Mouse (Mus musculus) hindbrain, embryonic 14.5 days (tissue): ENCODE data around the gene Cfc1. TPM values are rescaled to one million over a fixed set of nuclear protein-coding genes. Genes with fewer than 3 reads are reported as not detected.
A peak's percentile ranks its signal among the peaks of the same experiment; 100 is the strongest.
"Not testable (repeated sequence)": the region's sequence is repeated elsewhere in the genome, so short reads cannot be mapped to it uniquely, and the experiment has no call there.

Source experiments
- ATAC-seq: fragments of 200-750 bp; cut with Nextera tagmentation; 2 replicates; pipeline ENCODE4 v1.8.0; 2017; ENCODE audit warnings: moderate number of reproducible peaks, mild to moderate bottlenecking, moderate TSS enrichment, moderate library complexity; ENCODE audit not compliant: low FRiP score
- DNase-seq: peaks from one replicate; pipeline ENCODE4 v3.0.0-alpha.2; 2015; ENCODE audit warnings: low spot score
- H3K27ac ChIP-seq: fragments of 300-500 bp; sonication (generic); 2 replicates; pipeline ENCODE4 v1.5.1; 2014; ENCODE audit warnings: mild to moderate bottlenecking, moderate library complexity
- H3K27me3 ChIP-seq: fragments of 300-500 bp; sonication (generic); 2 replicates; pipeline ENCODE4 v1.6.1; 2014; ENCODE audit warnings: mild to moderate bottlenecking, low read length, mixed read lengths; ENCODE audit not compliant: control insufficient read depth, insufficient read depth
- H3K36me3 ChIP-seq: fragments of 300-500 bp; sonication (generic); replicated peaks from 2 replicates; pipeline ENCODE4 v1.6.1; 2014; ENCODE audit not compliant: control insufficient read depth, insufficient read depth
- H3K4me1 ChIP-seq: fragments of 300-500 bp; sonication (generic); replicated peaks from 2 replicates; pipeline ENCODE4 v1.6.1; 2014; ENCODE audit warnings: antibody characterized with exemption, low read length, mixed read lengths; ENCODE audit not compliant: control insufficient read depth, insufficient read depth
- H3K4me2 ChIP-seq: fragments of 300-500 bp; sonication (generic); replicated peaks from 2 replicates; pipeline ENCODE4 v1.6.1; 2014; ENCODE audit warnings: mild to moderate bottlenecking, moderate library complexity
- H3K4me3 ChIP-seq: fragments of 300-500 bp; sonication (generic); replicated peaks from 2 replicates; pipeline ENCODE4 v1.5.1; 2014; ENCODE audit warnings: mild to moderate bottlenecking, low read length
- H3K9ac ChIP-seq: fragments of 300-500 bp; sonication (generic); 2 replicates; pipeline ENCODE4 v1.6.1; 2014
- H3K9me3 ChIP-seq: fragments of 300-500 bp; sonication (generic); 2 replicates; pipeline ENCODE4 v1.6.1; 2016; ENCODE audit warnings: low read length; ENCODE audit not compliant: control insufficient read depth
- WGBS: fragments of 180-500 bp; shearing (Covaris S2); extraction: QIAGEN DNeasy Blood & Tissue Kit; methylation state at CpG from one replicate; pipeline ENCODE4 v1.1.7; 2014; 5-methylcytosine and 5-hydroxymethylcytosine counted together
- polyA plus RNA-seq: library from polyadenylated mRNA; unstranded; fragments of >200 nt; fragmentation: Nextera tagmentation; extraction: Ambion mirVana; gene quantifications from 2 replicates; pipeline ENCODE4 v1.2.1, GENCODE M21; 2014

The Cfc1 gene
- polyA plus RNA-seq, 1 experiment from 2014 or later, result 0.19 TPM

GRCm38 (mm10) chr1:34511027-34511426, 24.4 kb upstream of the Cfc1 start:
- Histone ChIP-seq H3K4me1 (no peaks in the 10 kb centered on the region), H3K27me3 (no peaks in the 10 kb centered on the region), H3K4me2 (no peak overlapping the region), H3K27ac (no peak overlapping the region), H3K4me3 (no peak overlapping the region), H3K9ac (no peak overlapping the region), H3K9me3 (no peaks in the 10 kb centered on the region), H3K36me3 (no peaks in the 10 kb centered on the region)
- DNase-seq (peak; percentile 53), ATAC-seq (no peak; the same call in 1 of the 2 replicates)
- 3% methylated on average over 3 of the region's 3 CpGs for WGBS

- Histone ChIP-seq H3K27me3 (no peaks in the 10 kb centered on the region), H3K4me1 (no peaks in the 10 kb centered on the region), H3K27ac (no peak overlapping the region), H3K9ac (no peak overlapping the region), H3K9me3 (no peaks in the 10 kb centered on the region), H3K36me3 (no peaks in the 10 kb centered on the region), H3K4me2 (no peak overlapping the region), H3K4me3 (no peak overlapping the region)
- DNase-seq (no peak), ATAC-seq (no peak)
- 85% methylated on average over 4 of the region's 4 CpGs for WGBS
Observed at GRCm38 (mm10) chr1:34513068-34513467, 22.4 kb upstream of the Cfc1 start.

- Histone ChIP-seq H3K27ac (no peak overlapping the region), H3K4me2 (no peak overlapping the region), H3K9ac (no peak overlapping the region), H3K36me3 (no peaks in the 10 kb centered on the region), H3K27me3 (no peaks in the 10 kb centered on the region), H3K4me3 (no peak overlapping the region), H3K4me1 (no peaks in the 10 kb centered on the region), H3K9me3 (no peaks in the 10 kb centered on the region)
- DNase-seq (no peak), ATAC-seq (no peak)
- 63% methylated on average over 5 of the region's 5 CpGs for WGBS
Observed at GRCm38 (mm10) chr1:34516595-34516994, 18.9 kb upstream of the Cfc1 start.

GRCm38 (mm10) chr1:34517297-34517696, 18.2 kb upstream of the Cfc1 start:
- DNase-seq, H3K4me1 ChIP-seq, H3K4me2 ChIP-seq, H3K27ac ChIP-seq, H3K27me3 ChIP-seq, H3K9ac ChIP-seq, H3K4me3 ChIP-seq, H3K9me3 ChIP-seq, H3K36me3 ChIP-seq, ATAC-seq: not testable (repeated sequence)
- WGBS, result 68% methylated on average over 6 of the region's 6 CpGs

GRCm38 (mm10) chr1:34517797-34518196, 17.7 kb upstream of the Cfc1 start:
- H3K27ac ChIP-seq, ATAC-seq, H3K36me3 ChIP-seq, DNase-seq, H3K4me2 ChIP-seq, H3K27me3 ChIP-seq, H3K9me3 ChIP-seq, H3K4me1 ChIP-seq, H3K4me3 ChIP-seq, H3K9ac ChIP-seq: not testable (repeated sequence)
- 66% methylated on average over 1 of the region's 1 CpGs for WGBS

GRCm38 (mm10) chr1:34518259-34518658, 17.2 kb upstream of the Cfc1 start:
- no peak for DNase-seq
- ATAC-seq, result no peak
- H3K36me3 ChIP-seq, result no peaks in the 10 kb centered on the region
- H3K4me2 ChIP-seq, result no peak overlapping the region
- no peaks in the 10 kb centered on the region for H3K4me1 ChIP-seq
- H3K27me3 ChIP-seq, result no peaks in the 10 kb centered on the region
- no peak overlapping the region for H3K27ac ChIP-seq
- H3K9me3 ChIP-seq, result no peaks in the 10 kb centered on the region
- H3K4me3 ChIP-seq, result no peak overlapping the region
- no peak overlapping the region for H3K9ac ChIP-seq
- WGBS, result 85% methylated on average over 1 of the region's 1 CpGs

- 89% methylated on average over 6 of the region's 6 CpGs for WGBS
- no peak for ATAC-seq
- Histone ChIP-seq H3K27me3 (no peaks in the 10 kb centered on the region), H3K27ac (no peak overlapping the region), H3K36me3 (no peaks in the 10 kb centered on the region), H3K4me3 (no peak overlapping the region), H3K9me3 (no peaks in the 10 kb centered on the region), H3K4me2 (no peak overlapping the region), H3K9ac (no peak overlapping the region), H3K4me1 (no peaks in the 10 kb centered on the region)
- no peak for DNase-seq
Observed at GRCm38 (mm10) chr1:34522205-34522849, 13.1 kb upstream of the Cfc1 start.

- Histone ChIP-seq H3K27ac (no peak overlapping the region), H3K4me1 (no peaks in the 10 kb centered on the region), H3K36me3 (no peaks in the 10 kb centered on the region), H3K9me3 (no peaks in the 10 kb centered on the region), H3K27me3 (no peaks in the 10 kb centered on the region), H3K9ac (no peak overlapping the region), H3K4me2 (no peak overlapping the region), H3K4me3 (no peak overlapping the region)
- 88% methylated on average over 3 of the region's 3 CpGs for WGBS
- DNase-seq (no peak), ATAC-seq (no peak)
Observed at GRCm38 (mm10) chr1:34522850-34523244, 12.6 kb upstream of the Cfc1 start.

- H3K4me1 ChIP-seq, result no peaks in the 10 kb centered on the region
- H3K4me3 ChIP-seq, result no peak overlapping the region
- 82% methylated on average over 3 of the region's 3 CpGs for WGBS
- no peak for ATAC-seq
- H3K27me3 ChIP-seq, result no peaks in the 10 kb centered on the region
- H3K9ac ChIP-seq, result no peak overlapping the region
- no peak overlapping the region for H3K27ac ChIP-seq
- no peak overlapping the region for H3K4me2 ChIP-seq
- no peak for DNase-seq
- H3K36me3 ChIP-seq, result no peaks in the 10 kb centered on the region
- no peaks in the 10 kb centered on the region for H3K9me3 ChIP-seq
Observed at GRCm38 (mm10) chr1:34523647-34524046, 11.8 kb upstream of the Cfc1 start.

GRCm38 (mm10) chr1:34534574-34534973, 874 bp upstream of the Cfc1 start:
- H3K4me3 ChIP-seq, H3K36me3 ChIP-seq, H3K27ac ChIP-seq, H3K9ac ChIP-seq, H3K4me2 ChIP-seq, H3K9me3 ChIP-seq, DNase-seq, ATAC-seq: not testable (repeated sequence)
- Histone ChIP-seq H3K4me1 (peaks cover 12% of the 10 kb centered on the region; the same call in 1 of the 2 replicates), H3K27me3 (peaks cover 32% of the 10 kb centered on the region)
- WGBS, result 58% methylated on average over 3 of the region's 3 CpGs
